Mouse (Mus musculus) CH12.LX (cell line): ENCODE measurements at regions not wholly inside any gene's neighbourhood (a gene's known extent, or its start where the extent isn't known, plus 50 kb on each side); places are given as distances from the start of the nearest gene placed in this dataset.

Experiments used
- DNase-seq: peaks from one replicate; pipeline ENCODE4 v3.0.0-alpha.2; 2013; ENCODE audit errors: extremely low read depth
- H3K27ac ChIP-seq: 2 replicates; pipeline ENCODE4 v1.5.1; 2012; ENCODE audit warnings: low read depth, mild to moderate bottlenecking, control low read depth, moderate library complexity; ENCODE audit not compliant: insufficient read depth
- H3K27me3 ChIP-seq: replicated peaks from 2 replicates; pipeline ENCODE3; 2012; ENCODE audit warnings: inconsistent platforms
- H3K36me3 ChIP-seq, 2 experiments: replicated peaks in 1 of 2; 2 replicates each; pipeline versions ENCODE3 to v1.6.1; 2012; ENCODE audit warnings: inconsistent platforms in 1 of 2, low read length in 1 of 2, mild to moderate bottlenecking in 1 of 2, mixed read lengths in 1 of 2, moderate library complexity in 1 of 2; ENCODE audit not compliant: control insufficient read depth in 1 of 2, insufficient read depth in 1 of 2
- H3K4me1 ChIP-seq, 2 experiments: 2 replicates each; pipeline ENCODE4 v1.6.1; 2012; ENCODE audit warnings: inconsistent platforms in 1 of 2, moderate library complexity in 1 of 2; ENCODE audit not compliant: insufficient read depth in 2 of 2, control insufficient read depth in 1 of 2
- H3K4me2 ChIP-seq: 2 replicates; pipeline ENCODE4 v1.6.1; 2012; ENCODE audit warnings: low read depth, mild to moderate bottlenecking, control low read depth; ENCODE audit not compliant: poor library complexity, insufficient read depth, severe bottlenecking
- H3K4me3 ChIP-seq, 3 experiments: fragments of 150-350 bp in 1 of 3; sonication (generic) in 1 of 3; replicated peaks in 1 of 3; 2 replicates each; pipeline versions ENCODE3 to v1.5.1; 2011 to 2012; ENCODE audit warnings: low read depth in 2 of 3, low read length in 2 of 3, mild to moderate bottlenecking in 2 of 3, moderate library complexity in 2 of 3, control low read depth in 1 of 3, improper control_type of control experiment in 1 of 3, inconsistent platforms in 1 of 3, mixed read lengths in 1 of 3; ENCODE audit not compliant: poor library complexity in 1 of 3
- H3K79me2 ChIP-seq: replicated peaks from 2 replicates; pipeline ENCODE4 v1.6.1; 2012; ENCODE audit warnings: mild to moderate bottlenecking, moderate library complexity; ENCODE audit not compliant: control insufficient read depth, poor library complexity, insufficient read depth, severe bottlenecking; ENCODE audit errors: extremely low read depth
- H3K9ac ChIP-seq: 2 replicates; pipeline ENCODE4 v1.6.1; 2012; ENCODE audit warnings: low read depth, mild to moderate bottlenecking, control low read depth, moderate library complexity; ENCODE audit not compliant: insufficient read depth
- H3K9me3 ChIP-seq: replicated peaks from 2 replicates; pipeline ENCODE3; 2012; ENCODE audit warnings: low read length, inconsistent platforms, mixed read lengths
- CHD1 ChIP-seq: IDR thresholded peaks from 2 replicates; pipeline ENCODE4 v1.6.1; 2012; ENCODE audit warnings: low read depth, low read length, improper control_type of control experiment, inconsistent platforms
- EP300 ChIP-seq: IDR thresholded peaks from 2 replicates; pipeline ENCODE4 v1.6.1; 2011; ENCODE audit warnings: low read length, improper control_type of control experiment
- ETS1 ChIP-seq: conservative IDR thresholded peaks from 2 replicates; pipeline ENCODE4 v1.6.1; 2012; ENCODE audit warnings: low read depth, mild to moderate bottlenecking, inconsistent platforms, low read length, improper control_type of control experiment, moderate library complexity
- IRF4 ChIP-seq: IDR thresholded peaks from 2 replicates; pipeline ENCODE4 v1.6.1; 2014; ENCODE audit warnings: low read depth, mild to moderate bottlenecking, inconsistent platforms, low read length, improper control_type of control experiment
- JUND ChIP-seq: conservative IDR thresholded peaks from 2 replicates; pipeline ENCODE4 v1.6.1; 2011; ENCODE audit warnings: low read depth, low read length, improper control_type of control experiment
- KAT2A ChIP-seq: IDR thresholded peaks from 2 replicates; pipeline ENCODE4 v1.6.1; 2012; ENCODE audit warnings: low read length, improper control_type of control experiment, inconsistent platforms; ENCODE audit not compliant: insufficient replicate concordance
- MAFK ChIP-seq: IDR thresholded peaks from 2 replicates; pipeline ENCODE4 v1.6.1; 2011; ENCODE audit warnings: low read length, improper control_type of control experiment; ENCODE audit not compliant: insufficient replicate concordance
- MXI1 ChIP-seq: IDR thresholded peaks from 2 replicates; pipeline ENCODE4 v1.6.1; 2011; ENCODE audit warnings: mild to moderate bottlenecking, low read depth, low read length, improper control_type of control experiment
- TBP ChIP-seq: conservative IDR thresholded peaks from 2 replicates; pipeline ENCODE4 v1.6.1; 2011; ENCODE audit warnings: low read depth, low read length, improper control_type of control experiment
- UBTF ChIP-seq: IDR thresholded peaks from 2 replicates; pipeline ENCODE4 v1.6.1; 2012; ENCODE audit warnings: low read depth, mild to moderate bottlenecking, inconsistent platforms, low read length, improper control_type of control experiment, moderate library complexity
- ZC3H11A ChIP-seq: IDR thresholded peaks from 2 replicates; pipeline ENCODE4 v1.6.1; 2012; ENCODE audit warnings: low read depth, mild to moderate bottlenecking, inconsistent platforms, low read length, improper control_type of control experiment
- ZNF384 ChIP-seq: IDR thresholded peaks from 2 replicates; pipeline ENCODE4 v1.6.1; 2012; ENCODE audit warnings: low read depth, low read length, improper control_type of control experiment, inconsistent platforms
- dilution Hi-C: fragments of 300-500 bp; cut with MboI; formaldehyde crosslinking; loops from 2 replicates; pipeline ENCODE4 v1.14.3; 2020; ENCODE audit warnings: low sequenced_read_pairs; ENCODE audit not compliant: extremely low pct_unique_long_range_greater_than_20kb, extremely low pct_ligation_motif_present
- in situ Hi-C: fragments of 300-500 bp; cut with MboI; formaldehyde crosslinking; loops from 3 replicates; pipeline ENCODE4 v1.14.3; 2019; ENCODE audit warnings: low sequenced_read_pairs, low pct_ligation_motif_present, low pct_unique_long_range_greater_than_20kb, mixed read lengths

DNA sequence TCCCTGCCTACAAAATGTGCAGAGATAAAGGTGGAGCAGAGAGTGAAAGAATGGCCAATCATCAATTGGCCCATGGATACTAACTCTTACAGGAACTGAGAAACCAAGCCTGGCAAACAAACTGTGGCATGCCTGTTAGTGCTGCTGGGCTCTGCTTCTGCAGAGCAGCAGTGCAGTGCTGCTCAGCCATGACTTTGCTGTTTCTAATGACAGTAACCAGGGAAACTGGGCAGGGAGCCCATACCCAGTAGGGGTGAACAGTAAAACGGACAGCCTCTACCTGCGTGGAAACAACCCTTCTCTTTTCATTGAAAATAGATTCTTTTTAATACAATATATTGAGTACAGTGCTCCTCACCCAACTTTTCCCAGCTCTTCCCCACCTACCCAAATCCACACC is 146.8 kb downstream of the Pcsk1 start:
- Histone ChIP-seq H3K4me3 (no peak overlapping the region), H3K4me2 (no peak overlapping the region), H3K79me2 (no peaks in the 10 kb centered on the region), H3K27ac (no peak overlapping the region), H3K36me3 (no peaks in the 10 kb centered on the region), H3K27me3 (no peaks in the 10 kb centered on the region), H3K9me3 (no peaks in the 10 kb centered on the region), H3K9ac (no peak overlapping the region), H3K4me1 (no peaks in the 10 kb centered on the region)
- in situ Hi-C loops (loop anchor here (25.0 kb wide), 1 partner anchor 476 kb away; the partner anchor contains the start of gene Ell2), dilution Hi-C loops (no loop called here)
- no peak for DNase-seq
- TF ChIP-seq ZNF384 (no peak), IRF4 (no peak), JUND (no peak), UBTF (no peak), TBP (no peak), MAFK (no peak), ETS1 (no peak), ZC3H11A (no peak), CHD1 (no peak), KAT2A (no peak), MXI1 (no peak), EP300 (no peak)
